Mouse (Mus musculus) olfactory bulb, adult 2 months (tissue): ENCODE data around the gene Zfp708.
A peak's percentile ranks its signal among the peaks of the same experiment; 100 is the strongest.

Experiments
- CTCF ChIP-seq: fragments of 200-500 bp; IDR thresholded peaks from 2 replicates; pipeline ENCODE4 v1.5.1; 2012; ENCODE audit warnings: low read depth, mild to moderate bottlenecking, low read length, moderate library complexity; ENCODE audit not compliant: insufficient read depth
- POLR2A ChIP-seq: fragments of 200-500 bp; IDR thresholded peaks from 2 replicates; pipeline ENCODE4 v1.6.1; 2012; ENCODE audit warnings: mild to moderate bottlenecking, low read depth, low read length, moderate library complexity; ENCODE audit not compliant: insufficient read depth

DNA sequence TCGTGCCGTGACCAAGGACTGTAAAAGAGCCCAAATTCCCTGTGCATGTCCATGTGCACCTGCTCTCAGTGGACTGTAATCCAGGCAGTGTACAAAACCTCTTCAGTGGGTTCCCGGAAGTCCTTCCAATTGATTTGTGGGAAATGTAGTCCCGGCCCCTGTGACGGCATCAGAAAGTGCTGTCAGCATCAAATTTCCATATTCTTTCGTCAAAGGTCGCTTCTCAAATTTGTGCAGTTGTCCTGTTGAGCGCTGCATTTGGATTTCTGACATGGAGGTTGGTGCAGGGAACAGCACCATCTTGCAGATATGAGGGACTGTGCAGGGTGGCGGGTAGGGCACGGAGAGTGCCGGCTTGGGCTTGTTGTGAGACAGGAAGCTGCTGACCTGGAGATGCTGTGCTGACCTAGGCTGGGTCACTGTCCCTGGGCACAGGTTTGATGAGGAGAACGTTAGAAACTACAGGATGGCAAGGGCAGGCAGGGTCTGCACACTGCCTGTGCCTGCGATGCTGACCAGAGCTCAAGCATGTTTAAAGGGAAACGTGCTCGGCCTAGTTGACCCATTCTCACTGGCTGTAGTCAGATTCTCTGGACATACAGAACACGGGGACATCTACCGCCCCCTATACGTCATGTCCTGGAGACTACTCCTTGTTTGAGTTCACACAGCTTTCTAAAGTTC is 30.4 kb upstream of the Zfp708 start:
- TF ChIP-seq CTCF = no peak
- 0 out of 2 replicates have a peak, but pooled peaks have one; percentile 21 for TF ChIP-seq POLR2A
